13 mouse cellular contexts compared by ENCODE assay signal in the genomic region with DNA sequence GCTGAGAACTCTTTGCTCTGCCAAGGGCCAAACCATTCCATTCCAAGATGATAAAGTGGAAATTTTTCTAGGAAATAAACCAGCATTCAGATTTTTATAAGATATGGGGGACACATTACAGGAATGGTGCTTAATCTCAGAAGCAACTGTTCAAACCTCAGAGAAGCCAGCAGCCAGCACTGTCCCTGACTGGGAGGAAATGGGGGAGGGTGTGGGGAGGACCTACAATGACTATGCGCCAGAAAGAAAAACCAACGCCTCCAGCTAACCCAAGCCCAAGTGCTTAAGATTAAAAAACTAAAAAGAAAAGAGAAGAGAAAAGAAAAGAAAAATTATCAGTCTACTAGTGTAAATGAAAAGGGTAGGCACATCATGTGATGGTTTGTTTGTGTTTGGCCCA.
DNase-seq lines count a peak whose midpoint lies in the region; ATAC-seq and TF ChIP-seq lines count a peak whose summit lies in the region.
"Had no signal": no experiment of that assay in that cellular context is flagged by ENCODE, and none has a peak within 500 bp of the region (broad histone marks: within the 10 kb centered on the region; RNA-seq: fewer than 3 reads in every experiment).

No protein-coding gene starts in this region.

- TF ChIP-seq POLR2A in kidney, adult 2 months (IDR thresholded peaks at IDR 0.05; ENCODE audit: low read depth, low read length) = no peak
- TF ChIP-seq POLR2A in MEL (IDR thresholded peaks at IDR 0.05; ENCODE audit: control insufficient read depth in 1 of 2, insufficient read depth in 1 of 2, low read depth in 1 of 2, low read length in 2 of 2, poor library complexity in 1 of 2) = no peak

- H3K4me2 ChIP-seq in heart, embryonic 16.5 days (ENCODE audit: low read depth, low read length) = no peak overlapping the region

- H3K79me2 ChIP-seq in MEL (ENCODE audit: control insufficient read depth, insufficient read depth, low read length, poor library complexity) = no peaks in the 10 kb centered on the region

- H3K4me1 ChIP-seq in kidney, adult 2 months (ENCODE audit: control insufficient read depth, insufficient read depth, low read length) = peaks cover 42% of the 10 kb centered on the region
- no peaks in the 10 kb centered on the region for H3K4me1 ChIP-seq in MEL (ENCODE audit: control insufficient read depth in 1 of 2, insufficient read depth in 2 of 2, low read length in 2 of 2)
- H3K4me1 ChIP-seq in heart, embryonic 16.5 days (ENCODE audit: control insufficient read depth, insufficient read depth, low read length) = peaks cover 28% of the 10 kb centered on the region
- H3K4me1 ChIP-seq in megakaryocyte, embryonic 14.5 days = peaks cover 49% of the 10 kb centered on the region

- ATAC-seq in heart, embryonic 16.5 days (replicated peaks; ENCODE audit: extremely low read depth, insufficient read depth, low FRiP score) = no peak; the same call in 1 of the 2 replicates
- ATAC-seq: Patski had no signal

- no peaks in the 10 kb centered on the region for H3K9me3 ChIP-seq in MEL (replicated peaks; ENCODE audit: insufficient read depth, low read length)
- H3K9me3 ChIP-seq in heart, embryonic 16.5 days (replicated peaks; ENCODE audit: control insufficient read depth, low read length) = peaks cover 6% of the 10 kb centered on the region; the same call in 1 of the 2 replicates
- H3K9me3 ChIP-seq in megakaryocyte, embryonic 14.5 days = 0 out of 2 replicates have a peak, but pooled peaks cover 3% of the 10 kb centered on the region
- H3K9me3 ChIP-seq: hindbrain, embryonic 10.5 days had no signal

- no peak for TF ChIP-seq CTCF in kidney, adult 2 months (conservative IDR thresholded peaks at IDR 0.05; ENCODE audit: insufficient read depth, insufficient read length, low read depth, low read length)
- TF ChIP-seq CTCF in MEL (IDR thresholded peaks at IDR 0.05 in 2 of 3, conservative IDR thresholded peaks at IDR 0.05 in 1 of 3; ENCODE audit: control insufficient read depth in 1 of 3, insufficient read depth in 1 of 3, low read depth in 2 of 3, low read length in 3 of 3, poor library complexity in 1 of 3, severe bottlenecking in 1 of 3) = no peak

- no peak for TF ChIP-seq EP300 in MEL (IDR thresholded peaks at IDR 0.05; ENCODE audit: low read depth in 1 of 2, low read length in 2 of 2)

- no peak overlapping the region for H3K4me3 ChIP-seq in kidney, adult 2 months (ENCODE audit: insufficient read depth, low read depth, low read length)
- no peak overlapping the region for H3K4me3 ChIP-seq in MEL (ENCODE audit: control insufficient read depth in 1 of 2, insufficient read depth in 1 of 2, low read depth in 2 of 2, low read length in 2 of 2)
- H3K4me3 ChIP-seq in heart, embryonic 16.5 days (ENCODE audit: low read length) = no peak overlapping the region
- peak overlapping the region; percentile 74 for H3K4me3 ChIP-seq in megakaryocyte, embryonic 14.5 days (replicated peaks)
- H3K4me3 ChIP-seq: hindbrain, embryonic 10.5 days had no signal

- no peak for DNase-seq in kidney, adult 2 months
- no peak for DNase-seq in kidney, postnatal 4 days
- peak; percentile 45 for DNase-seq in MEL (ENCODE audit: low read depth, low spot score)
- no peak for DNase-seq in right cerebral cortex, postnatal 36 days (ENCODE audit: low spot score in 2 of 2)
- no peak for DNase-seq in frontal cortex, postnatal 14 days (ENCODE audit: low spot score in 2 of 2)
- no peak for DNase-seq in Muller cell, postnatal 12 days (ENCODE audit: inconsistent ontology term)
- DNase-seq: cerebellum, postnatal 36 days; kidney, postnatal 14 days; thymus, postnatal 36 days had no signal

- H3K27me3 ChIP-seq in kidney, adult 2 months (replicated peaks; ENCODE audit: control insufficient read depth, insufficient read depth, low read length) = no peaks in the 10 kb centered on the region
- no peaks in the 10 kb centered on the region for H3K27me3 ChIP-seq in MEL (ENCODE audit: control insufficient read depth in 1 of 2, insufficient read depth in 2 of 2, low read length in 2 of 2)
- H3K27me3 ChIP-seq in heart, embryonic 16.5 days (ENCODE audit: control insufficient read depth, insufficient read depth, low read length) = no peaks in the 10 kb centered on the region
- peaks cover 16% of the 10 kb centered on the region for H3K27me3 ChIP-seq in megakaryocyte, embryonic 14.5 days (replicated peaks)
- H3K27me3 ChIP-seq: Patski had no signal

- no peak for TF ChIP-seq RAD21 in MEL (IDR thresholded peaks at IDR 0.05; ENCODE audit: low read depth, low read length)

- H3K36me3 ChIP-seq in kidney, adult 2 months (ENCODE audit: control insufficient read depth, insufficient read depth, low read length) = no peaks in the 10 kb centered on the region
- H3K36me3 ChIP-seq in MEL (ENCODE audit: control insufficient read depth in 1 of 2, insufficient read depth in 2 of 2, low read length in 2 of 2) = no peaks in the 10 kb centered on the region
- H3K36me3 ChIP-seq in heart, embryonic 16.5 days (ENCODE audit: control insufficient read depth, insufficient read depth) = no peaks in the 10 kb centered on the region
- H3K36me3 ChIP-seq in megakaryocyte, embryonic 14.5 days (replicated peaks; ENCODE audit: low read length) = no peaks in the 10 kb centered on the region
- H3K36me3 ChIP-seq: hindbrain, embryonic 10.5 days had no signal

- H3K27ac ChIP-seq in kidney, adult 2 months (ENCODE audit: insufficient read depth, low read depth, low read length) = peak overlapping the region; percentile 32; the same call in 1 of the 2 replicates
- H3K27ac ChIP-seq in MEL (ENCODE audit: control insufficient read depth, low read depth, low read length) = 0 out of 2 replicates have a peak overlapping the region, but pooled peaks have one; percentile 19
- H3K27ac ChIP-seq in heart, embryonic 16.5 days (ENCODE audit: low read length) = peak overlapping the region; percentile 61
- H3K27ac ChIP-seq: hindbrain, embryonic 10.5 days had no signal

- no peak overlapping the region for H3K9ac ChIP-seq in MEL (ENCODE audit: control insufficient read depth, low read depth, low read length, poor library complexity, severe bottlenecking)
- H3K9ac ChIP-seq in heart, embryonic 16.5 days (ENCODE audit: low read length) = no peak overlapping the region

- 37% methylated on average over 2 of the region's 2 CpGs for WGBS in kidney, adult 2 months
- WGBS in heart, embryonic 16.5 days = 56% methylated on average over 2 of the region's 2 CpGs

TF ChIP-seq in MEL, 35 proteins besides CTCF, POLR2A, EP300 and RAD21:
- TF ChIP-seq TCF12 (IDR thresholded peaks at IDR 0.05; ENCODE audit: low read depth, low read length) (no peak), MYB (IDR thresholded peaks at IDR 0.05; ENCODE audit: low read depth, low read length) (no peak)
